Mouse (Mus musculus) liver, adult 10 weeks (tissue): ENCODE measurements around the gene Bex2. TPM values are rescaled to one million over a fixed set of nuclear protein-coding genes. Genes with fewer than 3 reads are reported as not detected.

ENCODE experiments used
- polyA plus RNA-seq: library from polyadenylated mRNA; stranded (reverse); fragments of 350-450 nt; fragmentation: Illumina TruSeq; extraction: RNeasy Lipid Tissue Mini Kit (QIAGEN cat#74804); gene quantifications from one replicate; pipeline ENCODE4 v1.2.3, GENCODE M21; 2014; ENCODE audit warnings: low read depth, low replicate concordance

Gene Bex2
- not detected for polyA plus RNA-seq

GRCm38 (mm10) chrX:136068020-136068419 is at the start of gene Bex2:
Gene Bex2, minus strand, starts transcription at chrX:136068236.

GRCm38 (mm10) chrX:136085155-136085554 is 17.1 kb upstream of the Bex2 start, which contains the start of gene Nxf3:
Gene Nxf3, minus strand, starts transcription at chrX:136085255.

GRCm38 (mm10) chrX:136032799-136033763 is 35.0 kb downstream of the Bex2 start, which contains the start of gene Arxes1:
Gene Arxes1, plus strand, starts transcription at chrX:136033367.

Other genes with a start within 250 kb of the Bex2 start
- 0.21 TPM for gene Gprasp2, start 229.2 kb downstream of the Bex2 start, polyA plus RNA-seq
- not detected for gene Arxes2, start 74.4 kb downstream of the Bex2 start, polyA plus RNA-seq
- gene Arxes1, start 34.9 kb downstream of the Bex2 start, polyA plus RNA-seq = not detected
- not detected for gene Nxf3, start 17.0 kb upstream of the Bex2 start, polyA plus RNA-seq
- 1.4 TPM for gene Bex4, start 70.8 kb upstream of the Bex2 start, polyA plus RNA-seq
- 95.9 TPM for gene Tceal8, start 104.1 kb upstream of the Bex2 start, polyA plus RNA-seq
- gene Tceal5, start 135.6 kb upstream of the Bex2 start, polyA plus RNA-seq = not detected
- gene Tceal7, start 146.5 kb upstream of the Bex2 start, polyA plus RNA-seq = not detected
- not detected for gene Bex1, start 147.3 kb upstream of the Bex2 start, polyA plus RNA-seq
- 47.5 TPM for gene Tceal9, start 176.8 kb upstream of the Bex2 start, polyA plus RNA-seq
- not detected for gene Bex3, start 202.0 kb upstream of the Bex2 start, polyA plus RNA-seq